Mouse (Mus musculus) kidney, adult 18-20 months (tissue): ENCODE data around the gene Arid3a.

Experiments
- DNase-seq: peaks from one replicate; pipeline ENCODE4 v3.0.0; 2021

Gene Arid3a

DNA sequence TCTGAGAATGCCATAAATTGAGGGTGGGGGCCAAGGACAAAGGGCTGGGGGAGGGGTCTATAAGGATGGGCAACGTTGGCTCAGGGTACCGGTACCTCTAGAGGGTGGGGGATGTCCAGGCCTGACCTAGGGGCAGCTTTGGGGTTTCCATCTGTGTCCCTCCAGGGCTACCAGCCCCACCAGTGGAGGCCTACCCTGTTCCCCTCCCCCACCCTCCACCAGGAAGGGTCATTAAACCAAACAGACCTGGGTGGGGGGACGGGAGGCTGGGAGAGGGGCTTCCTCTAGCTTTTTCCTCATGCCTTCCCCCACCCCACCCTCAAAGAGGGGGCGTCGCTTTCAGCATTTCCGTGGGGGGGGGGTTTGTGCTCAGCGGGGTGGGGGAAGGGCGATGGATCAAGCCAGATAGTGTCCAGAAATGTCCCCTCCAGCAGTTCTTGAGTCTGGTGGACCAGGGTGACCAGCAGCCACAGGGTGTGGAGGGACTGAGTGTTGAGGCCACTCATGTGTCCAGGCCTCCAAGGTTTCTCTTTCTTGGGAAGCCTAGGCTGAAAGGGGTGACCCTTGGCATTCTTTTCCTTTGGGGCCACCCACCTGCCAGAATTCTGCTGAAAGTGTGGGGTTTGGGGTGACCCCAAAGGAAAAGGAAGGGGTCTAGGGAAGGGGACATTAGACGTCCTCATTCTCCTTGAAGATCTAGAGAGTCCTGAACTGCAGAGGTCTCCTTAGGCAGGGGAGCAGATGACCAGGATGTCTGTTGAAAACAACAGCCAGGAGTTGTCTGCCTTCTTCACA lies 2.3 kb downstream of the Arid3a start:
- DNase-seq, result no peak

DNA sequence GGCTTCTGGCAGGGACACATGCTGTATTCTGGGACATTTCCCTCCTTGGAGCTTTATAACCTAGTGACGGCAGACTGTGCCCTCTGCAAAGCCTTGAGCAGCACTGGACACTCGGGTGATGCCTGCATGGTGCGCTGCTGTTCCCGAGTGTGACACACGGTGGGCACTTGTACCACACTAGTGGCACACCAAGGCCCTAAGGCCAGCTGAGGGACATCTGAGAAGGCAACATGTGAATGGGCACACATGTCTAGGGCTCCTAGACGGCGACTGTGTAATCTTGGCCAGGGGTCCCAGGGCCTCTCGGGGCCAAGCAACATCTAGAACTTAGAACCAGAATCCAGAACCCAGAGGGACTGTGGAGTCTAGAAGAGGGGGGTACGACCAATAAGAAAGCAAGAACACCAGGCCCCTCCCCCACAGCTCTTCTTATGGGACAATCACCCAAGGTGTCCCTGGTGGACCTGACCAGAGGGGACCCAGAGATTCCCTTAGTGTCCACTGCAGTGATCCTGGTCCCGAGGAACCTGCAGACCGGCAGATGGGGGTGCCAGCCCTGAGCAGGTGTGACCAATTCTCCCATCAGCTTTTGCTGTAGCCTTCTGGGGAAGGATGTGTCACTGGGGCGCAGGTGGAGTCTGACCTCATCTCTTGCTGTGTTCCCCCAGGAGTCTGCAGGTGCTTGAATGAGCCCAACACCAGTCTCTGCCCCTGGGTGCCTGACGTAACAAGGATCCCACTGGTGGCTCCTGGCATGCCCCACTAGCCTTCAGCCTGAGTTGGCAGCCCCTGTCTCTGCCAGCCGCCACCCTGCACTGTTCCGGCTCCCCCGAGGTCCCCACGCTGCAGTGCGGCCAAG lies 3.4 kb downstream of the Arid3a start:
- no peak for DNase-seq

DNA sequence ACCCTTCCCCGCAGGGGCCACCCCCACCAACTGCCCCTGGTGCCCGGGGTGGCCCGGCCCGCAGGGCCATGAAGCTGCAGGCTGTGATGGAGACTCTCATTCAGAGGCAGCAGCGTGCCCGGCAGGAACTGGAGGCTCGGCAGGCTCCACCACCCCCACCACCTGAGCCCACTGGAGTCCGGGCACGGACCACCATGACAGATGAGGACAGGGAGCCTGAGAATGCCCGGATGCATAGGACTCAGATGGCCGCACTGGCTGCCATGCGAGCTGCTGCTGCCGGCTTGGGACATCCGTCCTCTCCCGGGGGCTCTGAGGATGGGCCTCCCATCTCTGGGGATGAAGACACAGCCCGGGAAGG lies 4.0 kb downstream of the Arid3a start:
- DNase-seq, result no peak

DNA sequence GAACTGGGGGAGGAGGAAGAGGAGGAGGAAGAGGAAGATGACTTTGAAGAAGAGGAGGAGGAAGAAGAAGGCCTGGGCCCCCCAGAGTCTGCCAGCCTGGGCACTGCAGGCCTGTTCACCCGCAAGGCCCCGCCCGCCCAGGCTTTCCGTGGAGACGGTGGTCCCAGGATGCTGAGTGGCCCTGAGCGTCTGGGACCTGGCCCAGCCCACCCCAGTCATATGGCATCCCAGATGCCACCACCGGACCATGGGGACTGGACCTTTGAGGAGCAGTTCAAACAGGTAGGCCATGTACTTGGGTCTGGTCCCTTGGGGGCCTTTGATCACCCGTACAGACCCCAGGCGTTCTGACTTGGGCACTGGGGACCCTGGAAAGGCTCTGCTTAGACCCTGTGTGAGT lies 5.0 kb downstream of the Arid3a start:
- no peak for DNase-seq

DNA sequence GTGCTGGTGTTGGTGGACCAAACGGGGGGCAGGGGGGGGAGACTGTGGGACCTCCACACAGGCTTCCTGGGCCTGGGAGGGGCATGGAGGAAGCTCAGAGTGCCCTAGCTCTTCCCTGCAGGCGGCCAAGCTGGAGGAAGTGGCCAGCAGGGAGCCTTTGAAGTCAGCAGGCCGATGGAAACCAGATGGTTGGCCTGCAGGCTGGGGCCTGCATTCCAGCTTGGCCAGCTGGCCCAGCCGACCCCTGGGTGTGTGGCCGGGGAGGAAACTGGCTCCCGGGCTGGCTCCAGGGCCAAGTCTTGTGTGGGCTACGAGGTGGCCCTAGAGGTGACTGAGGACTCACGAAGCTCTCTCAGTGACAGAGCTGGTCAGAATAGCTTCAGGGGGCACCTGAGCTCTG lies 5.9 kb downstream of the Arid3a start:
- DNase-seq, result peak; percentile 50

DNA sequence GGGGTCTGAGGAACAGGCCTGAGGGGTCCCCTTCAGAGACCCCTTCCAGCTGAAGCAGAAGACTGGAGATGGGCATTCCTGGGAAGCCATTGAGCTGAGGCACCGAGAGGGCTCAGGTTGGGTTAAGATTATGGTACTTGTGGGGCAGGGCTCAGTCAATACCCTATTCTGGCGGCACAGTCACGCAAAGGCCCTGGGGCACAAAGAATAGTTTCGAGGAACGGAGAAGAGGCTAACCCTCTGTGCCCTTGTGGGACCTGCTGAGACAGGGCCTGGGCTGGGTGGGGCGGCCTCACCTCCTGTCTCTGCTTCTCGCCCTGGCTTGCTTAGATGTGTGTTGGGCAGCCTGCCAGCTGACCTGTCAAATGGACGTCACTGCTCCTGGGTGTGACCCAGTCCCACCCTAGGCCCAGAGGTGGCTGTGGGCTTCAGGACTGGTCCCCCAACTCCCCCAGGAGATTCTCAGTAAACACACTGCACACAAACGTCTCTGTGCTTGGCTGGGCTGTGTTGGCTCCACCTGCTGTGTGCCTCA lies 6.4 kb downstream of the Arid3a start:
- DNase-seq, result no peak

DNA sequence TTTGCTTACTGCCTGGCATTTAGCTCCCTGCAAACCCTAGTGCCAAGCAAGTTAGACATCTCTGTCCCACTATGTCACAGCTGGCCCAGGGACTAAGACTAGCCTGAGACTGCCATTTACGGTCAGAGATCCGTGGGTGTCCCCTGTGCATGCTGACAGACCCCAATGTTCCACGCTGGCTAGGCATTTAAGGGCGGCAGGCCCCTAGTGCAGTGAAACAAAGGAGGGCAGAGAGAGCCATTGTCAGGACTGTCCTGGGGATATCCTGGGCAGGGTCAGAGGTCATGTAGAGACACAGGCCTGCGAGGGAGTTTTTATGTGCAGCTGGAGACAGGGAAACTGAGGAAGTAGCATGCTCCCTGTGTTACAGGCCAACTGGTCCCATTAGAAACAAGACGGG lies 7.0 kb downstream of the Arid3a start:
- DNase-seq, result no peak

DNA sequence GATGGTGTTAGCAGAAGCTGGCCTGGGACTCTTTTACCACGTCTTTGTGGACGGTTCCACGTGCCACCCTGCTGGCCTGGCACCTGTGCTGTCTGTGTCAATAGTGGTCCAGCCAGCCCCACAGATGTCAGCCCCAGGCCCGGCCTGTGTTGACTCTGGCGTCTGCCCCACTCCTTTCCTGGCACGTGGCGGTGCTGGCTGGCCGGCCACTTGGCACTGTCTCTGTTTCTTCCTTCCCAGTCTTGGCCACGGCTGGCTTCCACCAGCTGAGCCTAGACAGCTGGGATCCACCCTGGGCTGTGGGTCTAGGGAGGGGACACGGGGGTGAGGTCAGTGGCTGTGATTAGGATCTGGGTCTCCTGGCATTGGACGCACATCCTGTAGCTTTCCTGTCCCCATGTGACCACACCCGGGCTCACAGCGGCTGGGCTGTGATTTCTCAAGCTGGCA lies 7.5 kb downstream of the Arid3a start:
- DNase-seq, result peak; percentile 87

DNA sequence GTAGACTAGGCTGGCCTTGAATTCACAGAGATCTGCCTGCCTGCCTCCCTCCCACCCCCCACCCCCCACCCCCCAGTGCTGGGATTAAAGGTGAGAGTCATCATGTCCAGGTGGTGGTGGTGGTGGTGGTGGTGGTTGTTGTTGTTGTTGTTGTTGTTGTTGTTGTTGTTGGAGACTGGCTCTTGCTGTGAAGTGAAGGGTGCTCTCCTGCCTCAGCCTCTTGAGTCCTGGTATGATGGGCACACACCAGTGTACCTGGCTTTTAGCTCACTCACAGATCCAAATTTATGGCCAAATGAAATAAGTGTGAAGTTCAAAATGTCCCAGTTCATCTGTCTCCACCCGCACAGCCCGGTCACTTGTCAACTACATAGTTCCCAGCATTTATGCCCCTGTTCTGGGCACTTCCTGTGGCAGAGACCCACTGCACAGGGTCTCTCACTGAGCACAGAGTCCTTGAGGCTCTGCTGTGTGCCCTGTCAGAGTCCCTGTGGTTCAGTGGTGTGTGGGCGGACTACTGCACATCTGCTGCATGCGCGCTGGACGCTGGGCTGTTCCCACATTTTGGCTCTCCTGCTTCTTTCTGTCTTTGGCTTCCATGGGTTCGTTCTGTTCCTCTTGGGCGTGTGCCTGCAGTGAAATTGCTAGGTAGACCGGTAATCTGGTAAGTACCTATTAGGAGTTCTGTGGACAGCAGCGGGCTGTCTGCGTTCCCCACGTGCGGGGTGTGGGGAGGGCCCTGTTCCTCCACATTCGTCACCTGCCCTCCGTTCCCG lies 8.1 kb downstream of the Arid3a start:
- no peak for DNase-seq

DNA sequence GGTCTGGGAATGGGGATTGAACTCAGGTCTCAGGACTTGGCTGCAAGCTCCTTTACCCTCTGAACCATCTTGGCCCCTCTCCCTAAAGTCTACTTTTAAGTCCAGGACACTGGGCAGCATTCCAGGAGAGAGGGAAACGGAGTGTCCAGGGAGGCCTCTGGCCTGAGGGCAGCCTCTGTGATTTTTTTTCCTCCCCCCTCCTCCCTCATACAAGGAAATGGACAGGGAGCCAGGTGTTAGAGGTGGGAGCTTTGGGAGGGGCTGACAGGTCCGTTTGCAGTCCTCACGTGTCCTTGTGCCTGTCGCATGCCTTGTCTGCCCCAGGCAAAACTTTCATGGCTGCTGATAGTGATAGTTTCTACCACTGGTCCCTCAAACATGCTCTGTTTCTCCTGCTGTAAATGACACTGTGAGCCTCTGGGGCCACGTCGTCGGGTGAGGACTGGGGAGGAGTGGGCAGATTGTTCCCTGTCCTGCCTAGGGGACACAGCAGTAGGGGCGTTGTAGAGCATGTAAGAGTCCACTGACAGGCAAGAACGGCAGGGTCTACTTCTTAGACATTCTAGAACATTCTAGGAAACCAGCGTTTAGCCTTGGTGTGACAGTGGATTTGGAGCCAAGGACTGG lies 9.6 kb downstream of the Arid3a start:
- peak; percentile 77 for DNase-seq

DNA sequence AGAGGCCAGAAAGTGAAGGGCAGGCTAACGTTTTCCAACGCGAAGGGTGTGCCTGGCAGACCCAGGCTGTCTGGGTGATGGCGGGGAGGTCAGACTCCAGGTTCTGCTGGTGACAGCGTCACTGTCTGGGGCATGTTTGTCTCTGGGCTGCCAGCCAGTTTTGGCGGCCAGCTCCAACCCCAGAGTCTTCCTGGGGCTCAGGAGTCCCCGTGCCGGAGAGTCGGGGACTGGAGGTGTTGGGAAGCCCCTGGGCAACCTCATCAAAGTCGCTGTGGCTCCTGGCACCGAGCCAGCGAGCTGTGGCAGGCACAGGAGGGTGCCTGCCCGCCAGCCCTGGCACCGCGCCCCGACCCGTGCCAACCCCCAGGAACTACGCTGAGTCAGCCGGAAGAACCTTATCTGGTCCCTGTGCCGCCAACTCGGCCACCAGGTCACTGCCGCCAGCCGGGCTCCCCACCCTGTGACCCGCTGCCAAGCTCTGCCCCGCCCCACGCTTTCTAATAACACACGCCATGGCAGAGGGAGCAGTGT lies 10.1 kb downstream of the Arid3a start:
- DNase-seq, result peak; percentile 84

DNA sequence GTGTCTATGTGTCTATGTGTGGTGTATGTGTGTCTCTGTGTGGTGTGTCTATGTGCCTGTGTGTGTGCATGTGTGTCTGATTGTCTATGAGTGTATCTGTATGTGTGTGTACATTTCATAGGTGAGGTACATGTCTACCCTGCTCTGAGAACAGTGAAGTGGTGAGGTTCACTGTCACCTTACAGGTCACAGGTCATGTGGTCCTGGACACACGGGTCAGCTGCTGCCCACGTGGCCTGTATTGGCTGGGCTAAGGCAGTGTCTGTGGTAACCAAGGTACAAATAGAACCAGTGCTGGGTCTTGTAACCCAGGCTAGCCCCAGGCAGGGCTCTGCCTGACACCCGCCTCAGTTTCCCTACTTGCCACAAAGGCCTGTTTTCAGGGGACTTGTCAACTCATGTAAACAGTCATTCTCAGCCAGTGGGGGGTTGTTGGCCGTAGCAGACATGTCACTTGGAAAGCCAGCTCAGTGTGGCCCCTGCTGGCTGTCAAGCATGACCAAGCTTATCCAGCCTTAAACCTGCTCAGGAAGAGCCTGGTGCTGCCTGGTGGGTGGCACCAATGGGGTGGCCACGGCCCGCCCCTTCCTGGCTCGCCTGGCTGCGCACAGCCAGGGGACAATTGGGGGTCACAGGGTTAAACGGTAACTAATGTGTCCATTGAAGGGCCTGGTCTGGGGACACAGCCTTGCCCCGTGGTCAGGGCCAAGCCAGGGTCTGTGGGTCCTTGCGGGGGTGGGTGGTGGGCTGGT lies 11.1 kb downstream of the Arid3a start:
- DNase-seq, result peak; percentile 60

DNA sequence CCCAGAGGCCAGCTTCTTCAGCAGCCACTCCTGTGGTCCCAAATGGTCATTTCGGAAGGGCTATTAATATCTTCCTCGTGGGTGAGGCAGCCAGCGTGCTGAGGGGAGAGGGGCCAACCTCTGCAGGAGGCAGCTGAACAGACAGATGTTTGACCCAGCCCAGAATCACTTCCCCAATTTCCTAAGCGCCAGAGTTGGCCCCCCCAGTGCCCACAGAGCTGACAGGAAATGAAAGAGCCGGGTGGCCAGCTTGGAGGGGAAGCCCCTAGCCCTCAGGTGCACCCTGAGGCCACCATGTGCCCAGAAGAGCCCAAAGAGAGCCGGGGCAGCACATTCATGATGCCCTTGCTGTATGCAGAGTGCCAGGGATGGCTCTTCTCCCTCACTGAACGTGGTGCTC lies 13.9 kb downstream of the Arid3a start:
- no peak for DNase-seq

DNA sequence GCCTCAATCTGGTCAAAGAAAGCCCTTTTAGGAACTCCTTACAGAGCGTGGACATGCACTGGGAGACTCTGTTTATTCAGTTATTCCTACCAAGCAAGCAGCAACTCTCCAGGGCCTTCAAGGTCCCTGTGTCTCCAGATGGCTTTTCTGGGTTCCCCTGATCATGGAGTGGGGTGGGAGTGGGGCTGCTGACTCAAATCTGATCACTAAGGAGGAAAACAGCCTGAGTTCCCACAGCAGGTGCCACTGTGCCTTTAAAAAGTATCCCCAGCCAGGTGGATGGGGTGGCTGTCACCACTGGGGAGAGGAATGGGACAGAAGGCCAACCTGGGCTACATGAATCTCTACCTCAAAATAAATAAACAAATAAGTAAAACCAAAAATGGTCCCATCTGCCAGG lies 16.1 kb downstream of the Arid3a start:
- DNase-seq, result no peak

DNA sequence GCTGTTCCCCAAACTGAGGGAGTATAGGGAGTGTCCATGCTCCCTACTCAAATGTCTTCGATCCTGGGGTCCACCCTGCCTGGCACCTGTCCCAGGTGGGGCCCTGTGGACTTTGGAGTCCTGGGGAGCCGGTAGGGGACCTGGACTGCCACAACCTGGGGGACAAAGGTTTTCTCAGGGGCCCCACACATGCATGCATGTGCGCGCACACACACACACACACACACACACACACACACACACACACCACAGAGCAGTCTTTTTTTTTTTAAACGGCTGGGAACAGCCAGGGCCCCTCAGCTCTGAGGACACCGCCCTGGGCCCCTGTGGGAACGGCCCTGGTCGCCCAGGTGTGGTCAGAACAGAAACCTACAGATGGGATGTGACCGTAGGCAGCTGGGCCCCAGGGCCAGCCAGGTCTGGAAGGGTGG lies 16.6 kb downstream of the Arid3a start:
- DNase-seq, result no peak

DNA sequence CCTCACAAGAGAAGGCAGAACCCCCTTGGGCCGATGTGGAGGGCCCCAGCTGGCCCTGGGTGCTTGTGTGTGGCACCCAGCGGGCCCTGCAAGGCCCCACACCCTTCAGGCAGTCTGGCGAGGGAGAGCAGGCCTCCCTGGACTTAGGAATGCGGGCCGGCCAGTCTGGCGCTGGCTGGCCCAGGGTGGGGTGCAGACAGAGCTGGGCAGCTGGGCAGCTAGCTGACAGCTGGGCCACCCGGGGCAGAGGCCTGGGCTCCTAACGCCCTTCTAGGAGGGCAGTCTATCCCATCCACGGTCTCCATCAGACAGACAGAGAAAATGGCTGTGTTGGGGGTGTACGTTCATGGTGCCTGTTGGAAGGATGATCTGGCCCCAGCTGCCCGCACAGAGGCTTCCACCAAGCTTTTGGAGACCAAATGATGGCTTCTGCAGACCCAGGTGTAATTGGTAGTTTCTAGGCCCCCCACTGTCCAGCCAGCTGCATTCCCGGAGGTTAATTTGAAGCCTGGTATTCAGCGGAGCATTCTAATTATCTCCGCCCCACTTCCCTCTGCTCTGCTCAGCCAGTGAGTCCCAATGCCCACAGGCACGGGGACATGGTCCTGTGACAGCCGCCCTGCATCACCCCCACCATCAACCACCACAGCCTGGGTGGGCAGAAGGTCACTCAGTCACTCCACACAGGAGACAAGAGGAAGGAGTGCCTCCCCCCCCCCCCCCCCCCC lies 18.8 kb downstream of the Arid3a start:
- DNase-seq, result peak; percentile 71

DNA sequence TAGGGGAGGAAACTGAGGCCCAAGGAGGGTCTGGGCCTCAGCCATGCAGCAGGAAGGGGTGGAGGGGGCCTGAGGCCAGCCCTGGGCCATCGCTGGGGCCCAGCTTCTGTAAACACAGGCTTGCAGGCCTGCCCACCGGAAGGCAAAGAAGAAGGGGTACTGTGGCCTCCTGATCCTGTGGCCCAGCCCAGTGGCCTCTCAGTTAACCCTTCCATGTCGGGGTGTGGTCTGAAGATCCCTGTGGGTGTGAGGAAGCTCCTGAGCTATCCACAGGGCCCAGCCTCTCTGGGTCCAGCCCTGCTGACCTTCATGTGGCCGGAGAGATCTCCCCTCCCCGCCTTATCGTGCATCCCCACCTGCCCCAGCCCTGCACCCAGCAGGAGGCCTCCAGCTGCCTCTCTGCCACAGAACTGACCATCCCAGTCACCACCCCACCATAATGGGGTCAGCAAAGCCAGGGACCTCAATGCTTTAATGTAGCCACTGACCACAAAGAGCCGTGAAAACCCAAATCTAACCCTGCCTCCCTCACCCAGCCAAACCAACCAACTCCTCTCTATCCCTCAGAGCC lies 20.0 kb downstream of the Arid3a start:
- no peak for DNase-seq

DNA sequence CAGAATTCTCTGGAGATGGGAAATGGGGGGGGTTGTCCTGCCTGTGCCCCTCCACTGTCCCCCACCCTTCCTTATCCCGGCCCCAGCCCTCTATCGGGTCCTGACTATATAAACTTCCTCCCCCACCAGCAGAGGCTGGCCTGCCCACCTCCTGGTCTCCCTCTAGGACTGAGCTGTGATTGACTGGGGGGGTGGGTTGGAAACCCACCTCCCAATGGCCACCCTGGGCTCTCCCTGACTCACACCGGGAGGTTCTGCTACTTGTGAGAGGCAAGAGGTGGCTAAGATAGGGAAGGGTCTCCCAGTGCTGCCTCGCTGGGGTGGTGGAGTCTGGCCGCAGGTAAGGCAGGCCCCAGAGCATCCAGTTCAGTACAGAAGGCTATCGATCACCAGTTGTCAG lies 20.7 kb downstream of the Arid3a start:
- no peak for DNase-seq

DNA sequence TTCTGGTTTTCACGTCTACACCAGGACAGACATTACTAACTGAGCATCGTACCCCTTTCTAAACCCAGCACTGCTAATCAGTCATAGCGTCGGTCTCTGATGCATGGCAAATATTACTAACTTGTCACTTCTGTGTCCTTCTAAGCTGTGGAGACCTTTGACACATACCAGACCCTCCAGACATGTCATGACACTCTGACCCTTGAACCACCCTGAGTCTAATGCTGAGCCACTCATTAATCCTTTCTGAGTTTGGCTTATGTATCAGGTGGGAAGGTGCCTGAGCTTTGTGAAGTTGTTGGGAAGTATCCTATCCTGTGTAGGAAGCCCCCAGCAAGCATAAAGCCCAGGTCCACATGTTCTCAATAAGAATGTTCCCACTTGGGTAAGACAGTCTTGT lies 23.0 kb downstream of the Arid3a start:
- no peak for DNase-seq

DNA sequence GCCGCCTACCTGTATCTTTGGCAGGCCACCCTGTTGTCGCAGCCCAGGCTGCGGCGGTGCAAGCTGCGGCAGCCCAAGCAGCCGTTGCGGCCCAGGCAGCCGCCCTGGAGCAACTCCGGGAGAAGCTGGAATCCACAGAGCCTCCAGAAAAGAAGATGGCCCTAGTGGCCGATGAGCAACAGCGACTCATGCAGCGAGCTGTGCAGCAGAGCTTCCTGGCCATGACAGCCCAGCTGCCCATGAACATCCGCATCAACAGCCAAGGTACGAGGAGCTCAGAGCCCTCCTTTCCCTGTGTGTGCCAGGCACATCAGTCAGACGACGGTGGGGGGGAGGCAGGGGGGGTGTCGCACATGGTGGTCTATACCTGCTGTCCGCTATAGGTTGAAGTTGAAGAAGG lies 23.8 kb downstream of the Arid3a start:
- no peak for DNase-seq

DNA sequence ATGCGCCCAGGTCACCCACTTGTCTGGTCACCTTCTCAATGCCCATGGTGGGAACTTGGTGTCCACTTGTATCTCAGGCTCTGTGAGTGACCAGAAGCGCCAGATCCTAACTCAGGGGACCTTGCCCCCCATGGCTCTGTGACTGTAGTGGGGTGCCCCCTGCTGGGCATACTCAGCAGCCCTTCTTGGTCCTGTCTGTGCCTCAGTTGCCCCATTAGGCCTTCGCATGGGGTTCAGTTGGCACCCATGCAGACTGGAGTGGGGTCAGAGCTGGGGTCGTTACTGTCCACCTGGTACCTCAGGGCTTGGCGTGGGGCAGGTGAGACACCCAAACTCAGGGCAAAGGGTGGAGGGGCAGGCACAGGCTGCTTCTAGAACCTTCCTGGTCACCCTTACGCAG lies 27.1 kb downstream of the Arid3a start:
- DNase-seq, result peak; percentile 63
